ENCODE assay signal across 18 mouse cellular contexts in the genomic region with DNA sequence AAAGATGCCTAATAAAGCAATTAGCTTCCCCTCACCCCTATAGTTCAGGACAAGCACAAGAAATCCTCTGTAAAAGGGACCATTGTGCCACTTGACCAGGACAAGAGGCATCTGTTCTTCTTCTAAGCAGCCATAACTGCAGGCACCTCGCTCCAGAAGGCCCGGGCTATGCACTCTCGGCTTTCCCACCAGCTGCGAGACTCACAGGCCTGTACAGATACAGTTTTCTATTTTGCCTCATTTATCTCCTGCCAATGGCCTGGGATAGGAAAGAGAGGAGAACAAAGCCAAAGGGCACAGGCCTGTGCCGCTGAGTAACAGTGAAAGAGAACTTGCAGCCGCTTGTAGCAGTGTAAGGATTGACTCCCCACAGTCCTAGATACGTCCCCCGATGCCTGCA. TPM values are rescaled to one million over a fixed set of nuclear protein-coding genes. Genes with fewer than 3 reads are reported as not detected.
A peak's percentile ranks its signal among the peaks of the same experiment; 100 is the strongest.
DNase-seq lines count a peak whose midpoint lies in the region; ATAC-seq and TF ChIP-seq lines count a peak whose summit lies in the region.
"Had no signal": no experiment of that assay in that cellular context is flagged by ENCODE, and none has a peak within 500 bp of the region (broad histone marks: within the 10 kb centered on the region; RNA-seq: fewer than 3 reads in every experiment).

No protein-coding gene starts in this region.

- 43% methylated on average over 8 of the region's 8 CpGs for WGBS in forebrain, postnatal 0 days
- WGBS in forebrain, embryonic 15.5 days, result 61% methylated on average over 8 of the region's 8 CpGs
- 60% methylated on average over 8 of the region's 8 CpGs for WGBS in midbrain, embryonic 13.5 days
- 83% methylated on average over 8 of the region's 8 CpGs for WGBS in midbrain, embryonic 11.5 days
- WGBS in intestine, embryonic 15.5 days, result 69% methylated on average over 8 of the region's 8 CpGs
- WGBS in neural tube, embryonic 15.5 days, result 23% methylated on average over 8 of the region's 8 CpGs

- intact Hi-C loops in left cerebral cortex, postnatal 4 days (cut with DNase I), result no loop called here

- H3K27ac ChIP-seq in forebrain, postnatal 0 days (ENCODE audit: low read depth, low read length), result no peak overlapping the region
- no peak overlapping the region for H3K27ac ChIP-seq in forebrain, embryonic 15.5 days (replicated peaks)
- no peak overlapping the region for H3K27ac ChIP-seq in midbrain, embryonic 13.5 days
- H3K27ac ChIP-seq in midbrain, embryonic 11.5 days (ENCODE audit: low read depth, low read length), result no peak overlapping the region
- H3K27ac ChIP-seq in intestine, embryonic 15.5 days, result no peak overlapping the region
- H3K27ac ChIP-seq in neural tube, embryonic 15.5 days (replicated peaks), result no peak overlapping the region
- H3K27ac ChIP-seq: embryonic facial prominence, embryonic 13.5 days; forebrain, embryonic 10.5 days; liver, embryonic 13.5 days had no signal

- H3K27me3 ChIP-seq in forebrain, postnatal 0 days (ENCODE audit: insufficient read depth, low read length), result no peaks in the 10 kb centered on the region
- no peaks in the 10 kb centered on the region for H3K27me3 ChIP-seq in forebrain, embryonic 15.5 days
- no peaks in the 10 kb centered on the region for H3K27me3 ChIP-seq in midbrain, embryonic 13.5 days
- H3K27me3 ChIP-seq in midbrain, embryonic 11.5 days (ENCODE audit: control insufficient read depth, insufficient read depth, low read length), result no peaks in the 10 kb centered on the region
- H3K27me3 ChIP-seq in intestine, embryonic 15.5 days (replicated peaks), result no peaks in the 10 kb centered on the region
- no peaks in the 10 kb centered on the region for H3K27me3 ChIP-seq in neural tube, embryonic 15.5 days (replicated peaks)
- H3K27me3 ChIP-seq: embryonic facial prominence, embryonic 13.5 days; liver, embryonic 13.5 days; megakaryocyte, embryonic 14.5 days; Patski had no signal

- no peak for DNase-seq in forebrain, postnatal 0 days
- DNase-seq in midbrain, embryonic 11.5 days (ENCODE audit: low spot score, missing footprints), result no peak
- no peak for DNase-seq in left cerebral cortex, postnatal 4 days
- no peak for DNase-seq in spleen, postnatal 10 days (ENCODE audit: low spot score in 2 of 2)
- DNase-seq: cerebellum, adult 9-11 months; heart, postnatal 14 days; kidney, adult 8-10 months; liver, embryonic 13.5 days; thymus, postnatal 36 days had no signal

- H3K4me2 ChIP-seq in forebrain, postnatal 0 days (ENCODE audit: low read depth), result no peak overlapping the region
- H3K4me2 ChIP-seq in forebrain, embryonic 15.5 days (replicated peaks), result no peak overlapping the region
- H3K4me2 ChIP-seq in midbrain, embryonic 13.5 days (replicated peaks), result no peak overlapping the region
- H3K4me2 ChIP-seq in midbrain, embryonic 11.5 days, result no peak overlapping the region
- no peak overlapping the region for H3K4me2 ChIP-seq in intestine, embryonic 15.5 days (replicated peaks)
- no peak overlapping the region for H3K4me2 ChIP-seq in neural tube, embryonic 15.5 days
- H3K4me2 ChIP-seq: embryonic facial prominence, embryonic 13.5 days; liver, embryonic 13.5 days had no signal

- H3K9me3 ChIP-seq in forebrain, postnatal 0 days (ENCODE audit: low read length), result no peaks in the 10 kb centered on the region
- no peaks in the 10 kb centered on the region for H3K9me3 ChIP-seq in forebrain, embryonic 15.5 days
- H3K9me3 ChIP-seq in midbrain, embryonic 13.5 days, result no peaks in the 10 kb centered on the region
- H3K9me3 ChIP-seq in midbrain, embryonic 11.5 days (ENCODE audit: control insufficient read depth, low read length), result no peaks in the 10 kb centered on the region
- H3K9me3 ChIP-seq in intestine, embryonic 15.5 days, result no peaks in the 10 kb centered on the region
- no peaks in the 10 kb centered on the region for H3K9me3 ChIP-seq in neural tube, embryonic 15.5 days (replicated peaks)
- H3K9me3 ChIP-seq: embryonic facial prominence, embryonic 13.5 days; forebrain, embryonic 10.5 days; liver, embryonic 13.5 days; megakaryocyte, embryonic 14.5 days had no signal

- no peaks in the 10 kb centered on the region for H3K4me1 ChIP-seq in forebrain, postnatal 0 days (ENCODE audit: insufficient read depth)
- no peaks in the 10 kb centered on the region for H3K4me1 ChIP-seq in forebrain, embryonic 15.5 days
- peaks cover 10% of the 10 kb centered on the region; the same call in 1 of the 2 replicates for H3K4me1 ChIP-seq in midbrain, embryonic 13.5 days (replicated peaks)
- no peaks in the 10 kb centered on the region for H3K4me1 ChIP-seq in midbrain, embryonic 11.5 days (ENCODE audit: control insufficient read depth, insufficient read depth, low read length)
- H3K4me1 ChIP-seq in intestine, embryonic 15.5 days (replicated peaks), result no peaks in the 10 kb centered on the region
- 0 out of 2 replicates have a peak, but pooled peaks cover 4% of the 10 kb centered on the region for H3K4me1 ChIP-seq in neural tube, embryonic 15.5 days
- H3K4me1 ChIP-seq: liver, embryonic 13.5 days; megakaryocyte, embryonic 14.5 days had no signal

- H3K4me3 ChIP-seq in forebrain, postnatal 0 days (ENCODE audit: low read depth, low read length), result no peak overlapping the region
- no peak overlapping the region for H3K4me3 ChIP-seq in forebrain, embryonic 15.5 days
- H3K4me3 ChIP-seq in midbrain, embryonic 13.5 days (replicated peaks), result no peak overlapping the region
- H3K4me3 ChIP-seq in midbrain, embryonic 11.5 days (ENCODE audit: low read depth, low read length), result no peak overlapping the region
- no peak overlapping the region for H3K4me3 ChIP-seq in intestine, embryonic 15.5 days (replicated peaks)
- H3K4me3 ChIP-seq in neural tube, embryonic 15.5 days (replicated peaks), result no peak overlapping the region
- H3K4me3 ChIP-seq: embryonic facial prominence, embryonic 13.5 days; forebrain, embryonic 10.5 days; liver, embryonic 13.5 days; megakaryocyte, embryonic 14.5 days; myocyte had no signal

- H3K36me3 ChIP-seq in forebrain, postnatal 0 days (ENCODE audit: insufficient read depth), result no peaks in the 10 kb centered on the region
- no peaks in the 10 kb centered on the region for H3K36me3 ChIP-seq in forebrain, embryonic 15.5 days
- no peaks in the 10 kb centered on the region for H3K36me3 ChIP-seq in midbrain, embryonic 13.5 days
- H3K36me3 ChIP-seq in midbrain, embryonic 11.5 days (ENCODE audit: control insufficient read depth, insufficient read depth, low read length), result no peaks in the 10 kb centered on the region
- H3K36me3 ChIP-seq in intestine, embryonic 15.5 days, result no peaks in the 10 kb centered on the region
- no peaks in the 10 kb centered on the region for H3K36me3 ChIP-seq in neural tube, embryonic 15.5 days
- H3K36me3 ChIP-seq: embryonic facial prominence, embryonic 13.5 days; forebrain, embryonic 10.5 days; liver, embryonic 13.5 days had no signal

- H3K9ac ChIP-seq in forebrain, postnatal 0 days, result no peak overlapping the region
- no peak overlapping the region for H3K9ac ChIP-seq in forebrain, embryonic 15.5 days (replicated peaks)
- H3K9ac ChIP-seq in midbrain, embryonic 13.5 days (replicated peaks), result no peak overlapping the region
- H3K9ac ChIP-seq in midbrain, embryonic 11.5 days (ENCODE audit: low read length), result no peak overlapping the region
- H3K9ac ChIP-seq in intestine, embryonic 15.5 days, result no peak overlapping the region
- no peak overlapping the region for H3K9ac ChIP-seq in neural tube, embryonic 15.5 days (replicated peaks)
- H3K9ac ChIP-seq: embryonic facial prominence, embryonic 13.5 days; liver, embryonic 13.5 days had no signal

- ATAC-seq in forebrain, postnatal 0 days, result peak; percentile 50
- ATAC-seq in forebrain, embryonic 15.5 days (replicated peaks), result no peak
- ATAC-seq in midbrain, embryonic 13.5 days, result 0 out of 2 replicates have a peak, but pooled peaks have one; percentile 58
- no peak for ATAC-seq in midbrain, embryonic 11.5 days (ENCODE audit: low FRiP score)
- 0 out of 2 replicates have a peak, but pooled peaks have one; percentile 28 for ATAC-seq in intestine, embryonic 15.5 days
- ATAC-seq in neural tube, embryonic 15.5 days (ENCODE audit: low FRiP score), result peak; percentile 41; the same call in 1 of the 2 replicates
- ATAC-seq: Patski had no signal

- no peak for TF ChIP-seq CTCF in forebrain, postnatal 0 days (IDR thresholded peaks at IDR 0.05; ENCODE audit: low read depth)

RNA-seq across cellular contexts. Expression of gene Thbs2, which starts 20.7 kb away (rescaled TPM):
- total RNA-seq in forebrain, postnatal 0 days (2014; rRNA removed), result 4.2 and 10.3 TPM in 2 replicates
- polyA plus RNA-seq in forebrain, postnatal 0 days (2015; fragmentation: Nextera tagmentation; extraction: Ambion mirVana), result 2.8 and 2.9 TPM in 2 replicates
- polyA plus RNA-seq in forebrain, embryonic 15.5 days (2015; fragmentation: Nextera tagmentation; extraction: Ambion mirVana), result 0.84 and 1.2 TPM in 2 replicates
- 1.1 and 1.2 TPM in 2 replicates for polyA plus RNA-seq in midbrain, embryonic 13.5 days (2015; fragmentation: Nextera tagmentation; extraction: Ambion mirVana)
- polyA plus RNA-seq in midbrain, embryonic 11.5 days (2014; fragmentation: Nextera tagmentation; extraction: Ambion mirVana), result 9.0 and 11.9 TPM in 2 replicates
- polyA plus RNA-seq in intestine, embryonic 15.5 days (2015; fragmentation: Nextera tagmentation; extraction: Ambion mirVana), result 49.5 and 54.1 TPM in 2 replicates
- polyA plus RNA-seq in neural tube, embryonic 15.5 days (2015; fragmentation: Nextera tagmentation; extraction: Ambion mirVana), result 9.3 and 15.8 TPM in 2 replicates
- 1 to 10 TPM; 5.5 to 5.6 TPM for total RNA-seq in left cerebral cortex, postnatal 4 days (2021)

Comparison
In these comparisons a context has a peak if more than half of its experiments do, and no peak if none do; other contexts are left out.
1. ATAC-seq: peak in forebrain, postnatal 0 days (single experiment), midbrain, embryonic 13.5 days (single experiment), intestine, embryonic 15.5 days (single experiment) and neural tube, embryonic 15.5 days (single experiment); none in forebrain, embryonic 15.5 days (single experiment) and midbrain, embryonic 11.5 days (single experiment).